Mouse (Mus musculus) hindbrain, postnatal 0 days (tissue): ENCODE results near the gene Spock1. TPM values are rescaled to one million over a fixed set of nuclear protein-coding genes. Genes with fewer than 3 reads are reported as not detected.

Experiments
- ATAC-seq: fragments of 200-750 bp; cut with Nextera tagmentation; 2 replicates; pipeline ENCODE4 v1.8.0; 2017; ENCODE audit warnings: mild to moderate bottlenecking, moderate TSS enrichment, moderate library complexity
- DNase-seq: peaks from one replicate; pipeline ENCODE4 v3.0.0-alpha.2; 2015; ENCODE audit warnings: low spot score
- H3K27ac ChIP-seq: fragments of 300-500 bp; sonication (generic); 2 replicates; pipeline ENCODE4 v1.5.1; 2014; ENCODE audit warnings: mild to moderate bottlenecking
- H3K27me3 ChIP-seq: fragments of 300-500 bp; sonication (generic); 2 replicates; pipeline ENCODE4 v1.6.1; 2014; ENCODE audit warnings: low read length, mixed read lengths; ENCODE audit not compliant: insufficient read depth
- H3K36me3 ChIP-seq: fragments of 300-500 bp; sonication (generic); 2 replicates; pipeline ENCODE4 v1.6.1; 2014; ENCODE audit warnings: low read length, mixed read lengths; ENCODE audit not compliant: insufficient read depth
- H3K4me1 ChIP-seq: fragments of 300-500 bp; sonication (generic); 2 replicates; pipeline ENCODE4 v1.6.1; 2014; ENCODE audit warnings: antibody characterized with exemption, low read length, mixed read lengths; ENCODE audit not compliant: insufficient read depth
- H3K4me2 ChIP-seq: fragments of 300-500 bp; sonication (generic); 2 replicates; pipeline ENCODE4 v1.6.1; 2014; ENCODE audit warnings: low read depth, mild to moderate bottlenecking, low read length, moderate library complexity, mixed read lengths
- H3K4me3 ChIP-seq: fragments of 300-500 bp; sonication (generic); 2 replicates; pipeline ENCODE4 v1.5.1; 2014; ENCODE audit warnings: low read length
- H3K9ac ChIP-seq: fragments of 300-500 bp; sonication (generic); replicated peaks from 2 replicates; pipeline ENCODE4 v1.6.1; 2014; ENCODE audit warnings: mild to moderate bottlenecking, low read length, moderate library complexity, mixed read lengths
- H3K9me3 ChIP-seq: fragments of 300-500 bp; sonication (generic); 2 replicates; pipeline ENCODE4 v1.6.1; 2016; ENCODE audit warnings: low read length, mixed read lengths
- CTCF ChIP-seq: IDR thresholded peaks from 2 replicates; pipeline ENCODE4 v1.5.1; 2016; ENCODE audit warnings: antibody characterized with exemption, control low read depth, low read depth
- WGBS: fragments of 180-500 bp; shearing (Covaris S2); extraction: QIAGEN DNeasy Blood & Tissue Kit; methylation state at CpG from one replicate; pipeline ENCODE4 v1.1.7; 2014; 5-methylcytosine and 5-hydroxymethylcytosine counted together
- polyA plus RNA-seq: library from polyadenylated mRNA; unstranded; fragments of >200 nt; fragmentation: Nextera tagmentation; extraction: Ambion mirVana; gene quantifications from 2 replicates; pipeline ENCODE4 v1.2.1, GENCODE M21; 2015
- total RNA-seq: library from RNA; depleted of rRNA; stranded (reverse); fragments of >200 nt; gene quantifications from 2 replicates; pipeline ENCODE4 v1.2.3, GENCODE M21; 2014; rRNA removed

Spock1 gene
- total RNA-seq = 101 and 118 TPM in 2 replicates
- polyA plus RNA-seq = 72.1 and 80.3 TPM in 2 replicates

DNA sequence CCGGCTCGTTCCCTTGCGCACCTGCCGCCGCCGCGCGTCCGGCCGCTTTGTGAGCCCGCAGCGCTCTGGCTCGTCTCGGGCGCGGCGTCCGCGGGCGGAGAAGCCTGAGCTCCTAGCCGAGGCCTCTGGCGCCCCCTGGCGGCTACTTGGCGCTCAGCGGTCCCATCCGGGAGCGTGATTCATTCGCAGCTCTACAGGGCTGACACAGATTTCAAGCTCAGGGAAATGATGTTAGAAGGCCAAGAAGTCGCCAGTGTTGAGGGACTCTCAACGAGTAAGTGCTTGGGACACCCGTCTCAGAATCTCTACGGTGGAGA, at the start of gene Spock1:
Spock1 (minus strand) TSS at position 67 of the 317 bp plus-strand sequence.
- Histone ChIP-seq H3K27ac (no peak within 1 kb of the TSS), H3K27me3 (no peaks in the 10 kb centered on the region; the same call in 1 of the 2 replicates), H3K4me2 (peak within 1 kb of the TSS; percentile 60), H3K9me3 (no peaks in the 10 kb centered on the region), H3K36me3 (no peaks in the 10 kb centered on the region), H3K4me3 (peak within 1 kb of the TSS; percentile 47), H3K4me1 (no peaks in the 10 kb centered on the region), H3K9ac (peak within 1 kb of the TSS; percentile 39)
- DNase-seq (peak; percentile 96), ATAC-seq (peak; percentile 89)
- WGBS = under 1% methylated on average over 24 of the region's 32 CpGs
- peak; percentile 87 for TF ChIP-seq CTCF

DNA sequence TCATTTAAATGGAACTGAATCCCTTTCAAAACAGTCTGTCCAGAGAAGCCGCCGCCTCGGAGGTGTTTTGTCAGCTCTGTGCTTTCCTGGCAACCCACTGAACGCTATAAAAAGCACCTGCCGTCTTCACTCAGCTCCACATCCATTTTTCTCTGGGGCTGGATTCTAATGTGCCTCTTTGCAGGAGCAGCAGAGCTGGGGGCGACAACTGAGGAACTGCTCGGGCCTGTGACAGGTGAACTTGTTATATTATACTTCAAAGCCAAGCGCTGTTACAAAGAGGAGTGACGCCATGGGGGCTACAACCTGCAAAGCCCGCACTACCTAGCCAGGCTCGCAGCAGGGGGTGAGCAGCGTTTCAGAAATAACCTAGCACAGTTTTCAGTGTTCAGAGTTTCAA, 42.0 kb upstream of the Spock1 start:
- no peak for TF ChIP-seq CTCF
- Histone ChIP-seq H3K4me1 (no peaks in the 10 kb centered on the region), H3K4me2 (no peak overlapping the region), H3K4me3 (no peak overlapping the region), H3K9me3 (no peaks in the 10 kb centered on the region), H3K9ac (no peak overlapping the region), H3K27me3 (no peaks in the 10 kb centered on the region; the same call in 1 of the 2 replicates), H3K36me3 (no peaks in the 10 kb centered on the region), H3K27ac (no peak overlapping the region)
- ATAC-seq (no peak), DNase-seq (no peak)
- WGBS = 77% methylated on average over 12 of the region's 12 CpGs

GRCm38 (mm10) chr13:57949513-57949912, 41.4 kb upstream of the Spock1 start:
- Histone ChIP-seq H3K9ac (no peak overlapping the region), H3K9me3 (no peaks in the 10 kb centered on the region), H3K4me1 (no peaks in the 10 kb centered on the region), H3K4me2 (no peak overlapping the region), H3K36me3 (no peaks in the 10 kb centered on the region), H3K27ac (no peak overlapping the region), H3K4me3 (no peak overlapping the region), H3K27me3 (no peaks in the 10 kb centered on the region; the same call in 1 of the 2 replicates)
- DNase-seq = no peak
- no peak for ATAC-seq
- 85% methylated on average over 4 of the region's 4 CpGs for WGBS
- no peak for TF ChIP-seq CTCF

DNA sequence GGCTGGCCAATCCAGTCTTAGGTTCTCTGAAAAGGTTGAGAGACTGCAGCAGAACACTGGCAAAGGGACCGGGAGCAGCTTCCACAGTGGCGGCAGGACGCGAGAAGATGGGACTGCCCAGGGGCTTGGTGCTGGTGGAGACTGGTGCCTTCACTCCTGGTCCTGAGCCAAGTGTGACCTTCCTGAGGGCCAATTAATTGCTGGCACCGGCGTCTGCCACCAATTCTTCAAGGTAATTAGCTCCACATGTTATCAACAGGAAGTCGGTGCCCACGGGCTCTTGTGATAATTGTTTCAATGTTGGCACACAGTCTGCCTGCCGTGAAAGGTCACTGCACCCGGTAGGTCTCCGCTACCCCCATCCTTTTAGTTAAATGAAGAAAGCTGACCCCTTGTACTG, 37.1 kb upstream of the Spock1 start:
- H3K27ac ChIP-seq = no peak overlapping the region
- H3K9ac ChIP-seq = no peak overlapping the region
- no peaks in the 10 kb centered on the region for H3K36me3 ChIP-seq
- DNase-seq (peak; percentile 73), ATAC-seq (peak; percentile 69)
- no peak overlapping the region for H3K4me2 ChIP-seq
- H3K9me3 ChIP-seq = no peaks in the 10 kb centered on the region
- no peaks in the 10 kb centered on the region for H3K4me1 ChIP-seq
- no peak for TF ChIP-seq CTCF
- 24% methylated on average over 11 of the region's 11 CpGs for WGBS
- no peak overlapping the region for H3K4me3 ChIP-seq
- peaks cover 9% of the 10 kb centered on the region; the same call in 1 of the 2 replicates for H3K27me3 ChIP-seq

- H3K4me1 ChIP-seq = no peaks in the 10 kb centered on the region
- no peak for DNase-seq
- no peak overlapping the region for H3K4me3 ChIP-seq
- no peak for TF ChIP-seq CTCF
- peaks cover 9% of the 10 kb centered on the region; the same call in 1 of the 2 replicates for H3K27me3 ChIP-seq
- H3K27ac ChIP-seq = no peak overlapping the region
- no peaks in the 10 kb centered on the region for H3K9me3 ChIP-seq
- WGBS = 37% methylated on average over 5 of the region's 5 CpGs
- no peak overlapping the region for H3K9ac ChIP-seq
- peak; percentile 40; the same call in 1 of the 2 replicates for ATAC-seq
- no peak overlapping the region for H3K4me2 ChIP-seq
- no peaks in the 10 kb centered on the region for H3K36me3 ChIP-seq
Observed at GRCm38 (mm10) chr13:57944434-57944833, 36.3 kb upstream of the Spock1 start.

GRCm38 (mm10) chr13:57943900-57944299, 35.8 kb upstream of the Spock1 start:
- Histone ChIP-seq H3K9ac (no peak overlapping the region), H3K4me2 (no peak overlapping the region), H3K27ac (no peak overlapping the region), H3K4me3 (no peak overlapping the region), H3K36me3 (no peaks in the 10 kb centered on the region), H3K4me1 (no peaks in the 10 kb centered on the region), H3K9me3 (no peaks in the 10 kb centered on the region), H3K27me3 (peaks cover 9% of the 10 kb centered on the region; the same call in 1 of the 2 replicates)
- no peak for TF ChIP-seq CTCF
- DNase-seq (no peak), ATAC-seq (no peak)

GRCm38 (mm10) chr13:57937463-57938229, 29.5 kb upstream of the Spock1 start:
- Histone ChIP-seq H3K4me1 (no peaks in the 10 kb centered on the region), H3K4me3 (no peak overlapping the region), H3K9me3 (no peaks in the 10 kb centered on the region), H3K4me2 (no peak overlapping the region), H3K27me3 (peaks cover 9% of the 10 kb centered on the region), H3K27ac (no peak overlapping the region), H3K36me3 (no peaks in the 10 kb centered on the region), H3K9ac (no peak overlapping the region)
- DNase-seq (no peak), ATAC-seq (no peak)
- no peak for TF ChIP-seq CTCF
- 78% methylated on average over 4 of the region's 4 CpGs for WGBS
